Mouse (Mus musculus): ENCODE data around the gene Arf3. TPM values are rescaled to one million over a fixed set of nuclear protein-coding genes. Genes with fewer than 3 reads are reported as not detected.

Arf3 gene
- polyA plus RNA-seq, 1 experiment from 2014 or later, result 43.1 TPM

GRCm38 (mm10) chr15:98692171-98692715, 70.8 kb downstream of the Arf3 start:
- Histone ChIP-seq H3K27me3 (replicated peaks; ENCODE audit: low read depth, poor library complexity, severe bottlenecking) (no peaks in the 10 kb centered on the region), H3K27ac (replicated peaks) (no peak overlapping the region), H3K4me3 (peak overlapping the region; percentile 1; the same call in 1 of the 2 replicates), H3K36me3 (replicated peaks) (no peaks in the 10 kb centered on the region), H3K9me3 (no peaks in the 10 kb centered on the region), H3K4me1 (peaks cover 42% of the 10 kb centered on the region)
- 47% methylated on average over 11 of the region's 11 CpGs for WGBS
- DNase-seq (ENCODE audit: low spot score), result peak; percentile 29

- Histone ChIP-seq H3K27ac (replicated peaks) (peak overlapping the region; percentile 63), H3K4me1 (peaks cover 42% of the 10 kb centered on the region), H3K27me3 (replicated peaks; ENCODE audit: low read depth, poor library complexity, severe bottlenecking) (no peaks in the 10 kb centered on the region), H3K9me3 (no peaks in the 10 kb centered on the region), H3K36me3 (replicated peaks) (no peaks in the 10 kb centered on the region), H3K4me3 (peak overlapping the region; percentile 21; the same call in 1 of the 2 replicates)
- peak; percentile 44 for DNase-seq (ENCODE audit: low spot score)
- 14% methylated on average over 7 of the region's 7 CpGs for WGBS
Observed at GRCm38 (mm10) chr15:98691486-98692147, 71.4 kb downstream of the Arf3 start.

GRCm38 (mm10) chr15:98689682-98690081, 73.3 kb downstream of the Arf3 start:
- Histone ChIP-seq H3K27ac (replicated peaks) (no peak overlapping the region; the same call in 1 of the 2 replicates), H3K9me3 (no peaks in the 10 kb centered on the region), H3K36me3 (replicated peaks) (no peaks in the 10 kb centered on the region), H3K4me1 (peaks cover 38% of the 10 kb centered on the region), H3K27me3 (replicated peaks; ENCODE audit: low read depth, poor library complexity, severe bottlenecking) (no peaks in the 10 kb centered on the region), H3K4me3 (no peak overlapping the region)
- DNase-seq (ENCODE audit: low spot score), result no peak
- 88% methylated on average over 2 of the region's 2 CpGs for WGBS

Other genes with a start within 250 kb of the Arf3 start
- gene Kansl2, start 228.9 kb downstream of the Arf3 start, polyA plus RNA-seq (2016; fragmentation: Nextera tagmentation; extraction: Ambion mirVana), result 151 and 152 TPM in 2 replicates
- 64.5 and 64.6 TPM in 2 replicates for gene Ccnt1, start 192.3 kb downstream of the Arf3 start, polyA plus RNA-seq (2016; fragmentation: Nextera tagmentation; extraction: Ambion mirVana)
- gene 4930415O20Rik, start 192.2 kb downstream of the Arf3 start, polyA plus RNA-seq (2016; fragmentation: Nextera tagmentation; extraction: Ambion mirVana), result 0.39 TPM in 1 of 2 replicates, not detected in the other
- gene Adcy6, start 153.1 kb downstream of the Arf3 start, polyA plus RNA-seq (2016; fragmentation: Nextera tagmentation; extraction: Ambion mirVana), result 11.6 and 14.0 TPM in 2 replicates
- 32.3 and 37.0 TPM in 2 replicates for gene Cacnb3, start 132.4 kb downstream of the Arf3 start, polyA plus RNA-seq (2016; fragmentation: Nextera tagmentation; extraction: Ambion mirVana)
- 31.2 and 32.1 TPM in 2 replicates for gene Ddx23, start 100.3 kb downstream of the Arf3 start, polyA plus RNA-seq (2016; fragmentation: Nextera tagmentation; extraction: Ambion mirVana)
- gene Rnd1, start 85.8 kb downstream of the Arf3 start, polyA plus RNA-seq (2016; fragmentation: Nextera tagmentation; extraction: Ambion mirVana), result 0.88 and 1.5 TPM in 2 replicates
- gene Ccdc65, start 55.0 kb downstream of the Arf3 start, polyA plus RNA-seq (2016; fragmentation: Nextera tagmentation; extraction: Ambion mirVana), result 0.60 and 0.80 TPM in 2 replicates
- gene Fkbp11, start 35.0 kb downstream of the Arf3 start, polyA plus RNA-seq (2016; fragmentation: Nextera tagmentation; extraction: Ambion mirVana), result 23.2 and 26.3 TPM in 2 replicates
- gene Wnt10b, start 14.9 kb upstream of the Arf3 start, polyA plus RNA-seq (2016; fragmentation: Nextera tagmentation; extraction: Ambion mirVana), result 0.34 and 0.40 TPM in 2 replicates
- 1.0 and 1.5 TPM in 2 replicates for gene Wnt1, start 26.6 kb upstream of the Arf3 start, polyA plus RNA-seq (2016; fragmentation: Nextera tagmentation; extraction: Ambion mirVana)
- gene Ddn, start 46.3 kb upstream of the Arf3 start, polyA plus RNA-seq (2016; fragmentation: Nextera tagmentation; extraction: Ambion mirVana), result not detected in 2 replicates
- 83.5 and 85.3 TPM in 2 replicates for gene Prkag1, start 68.3 kb upstream of the Arf3 start, polyA plus RNA-seq (2016; fragmentation: Nextera tagmentation; extraction: Ambion mirVana)
- 12.1 and 12.7 TPM in 2 replicates for gene Kmt2d, start 108.0 kb upstream of the Arf3 start, polyA plus RNA-seq (2016; fragmentation: Nextera tagmentation; extraction: Ambion mirVana)
- gene Rhebl1, start 131.3 kb upstream of the Arf3 start, polyA plus RNA-seq (2016; fragmentation: Nextera tagmentation; extraction: Ambion mirVana), result 29.2 and 29.5 TPM in 2 replicates
- gene Dhh, start 135.3 kb upstream of the Arf3 start, polyA plus RNA-seq (2016; fragmentation: Nextera tagmentation; extraction: Ambion mirVana), result 0.31 and 0.34 TPM in 2 replicates
- 23.4 and 26.9 TPM in 2 replicates for gene Lmbr1l, start 155.0 kb upstream of the Arf3 start, polyA plus RNA-seq (2016; fragmentation: Nextera tagmentation; extraction: Ambion mirVana)
- gene Tuba1b, start 171.4 kb upstream of the Arf3 start, polyA plus RNA-seq (2016; fragmentation: Nextera tagmentation; extraction: Ambion mirVana), result 2,343 and 2,408 TPM in 2 replicates
- not detected in 2 replicates for gene Gm49450, start 190.3 kb upstream of the Arf3 start, polyA plus RNA-seq (2016; fragmentation: Nextera tagmentation; extraction: Ambion mirVana)
- 2,739 and 2,840 TPM in 2 replicates for gene Tuba1a, start 190.5 kb upstream of the Arf3 start, polyA plus RNA-seq (2016; fragmentation: Nextera tagmentation; extraction: Ambion mirVana)

Measured in embryonic facial prominence, embryonic 10.5 days (tissue).